Mouse (Mus musculus) spleen, postnatal 0 days (tissue): Measurements from ENCODE around the gene Tspan10. TPM values are rescaled to one million over a fixed set of nuclear protein-coding genes. Genes with fewer than 3 reads are reported as not detected.

Experiments used
- polyA plus RNA-seq: library from polyadenylated mRNA; unstranded; fragments of >200 nt; fragmentation: Nextera tagmentation; extraction: Ambion mirVana; gene quantifications from 2 replicates; pipeline ENCODE4 v1.2.1, GENCODE M21; 2015

Gene Tspan10
- polyA plus RNA-seq: 0.07 TPM in 1 of 2 replicates, not detected in the other

DNA sequence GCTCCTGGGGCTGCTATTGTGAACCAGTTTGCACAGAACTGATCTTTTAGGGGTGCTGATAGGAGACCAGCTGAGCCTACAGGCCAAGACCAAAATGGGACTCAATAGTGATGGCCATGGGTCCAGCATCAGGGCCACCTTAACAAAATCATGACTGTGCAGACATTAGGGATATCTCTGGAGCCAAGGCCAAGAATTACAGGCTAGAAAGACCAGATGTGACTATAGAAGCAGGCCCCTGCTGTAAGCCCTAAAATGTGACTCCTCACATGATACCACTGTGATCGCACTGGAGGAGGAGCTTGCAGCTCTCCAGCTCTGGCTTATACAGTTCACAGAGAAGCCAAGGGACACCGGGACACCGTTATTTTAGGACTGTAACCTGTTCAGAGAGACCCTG, at the start of gene Tspan10:
Tspan10 (plus strand) TSS at position 301 of the 400 bp plus-strand sequence.

GRCm38 (mm10) chr11:120437152-120437856, 5.1 kb upstream of the Tspan10 start, which contains the start of gene Nploc4:
TSS of gene Nploc4 (minus strand) at chr11:120437708.

GRCm38 (mm10) chr11:120453306-120453705, 10.9 kb downstream of the Tspan10 start, which contains the start of gene Pde6g:
TSS of gene Pde6g (minus strand) at chr11:120453500.

GRCm38 (mm10) chr11:120457772-120458751, 15.6 kb downstream of the Tspan10 start, which contains the start of the genes Oxld1 and Ccdc137:
TSS of gene Oxld1 (minus strand) at chr11:120458068.
TSS of gene Ccdc137 (plus strand) at chr11:120458115.

GRCm38 (mm10) chr11:120467051-120467735, 24.7 kb downstream of the Tspan10 start, which contains the start of gene Arl16:
TSS of gene Arl16 (minus strand) at chr11:120467607.

GRCm38 (mm10) chr11:120484265-120484981, 42.0 kb downstream of the Tspan10 start, which contains the start of gene Mrpl12:
TSS of gene Mrpl12 (plus strand) at chr11:120484613.

GRCm38 (mm10) chr11:120491317-120492023, 49.0 kb downstream of the Tspan10 start, which contains the start of gene Slc25a10:
TSS of gene Slc25a10 (plus strand) at chr11:120491840.

Other genes starting within 250 kb of the Tspan10 start
- 2.6 and 4.8 TPM in 2 replicates for gene Bahcc1, start 209.7 kb upstream of the Tspan10 start, polyA plus RNA-seq
- 706 and 868 TPM in 2 replicates for gene Actg1, start 94.1 kb upstream of the Tspan10 start, polyA plus RNA-seq
- gene Fscn2, start 81.1 kb upstream of the Tspan10 start, polyA plus RNA-seq: 0.29 and 0.52 TPM in 2 replicates
- 11.0 and 12.8 TPM in 2 replicates for gene Faap100, start 63.9 kb upstream of the Tspan10 start, polyA plus RNA-seq
- 19.0 and 19.5 TPM in 2 replicates for gene Nploc4, start 4.9 kb upstream of the Tspan10 start, polyA plus RNA-seq
- 0.12 and 0.16 TPM in 2 replicates for gene Pde6g, start 10.9 kb downstream of the Tspan10 start, polyA plus RNA-seq
- gene Oxld1, start 15.4 kb downstream of the Tspan10 start, polyA plus RNA-seq: 11.2 and 15.7 TPM in 2 replicates
- 24.2 and 24.8 TPM in 2 replicates for gene Ccdc137, start 15.5 kb downstream of the Tspan10 start, polyA plus RNA-seq
- 22.7 TPM in 2 replicates for gene Arl16, start 25.0 kb downstream of the Tspan10 start, polyA plus RNA-seq
- gene Mrpl12, start 42.0 kb downstream of the Tspan10 start, polyA plus RNA-seq: 99.2 and 107 TPM in 2 replicates
- gene Slc25a10, start 49.2 kb downstream of the Tspan10 start, polyA plus RNA-seq: 16.9 and 18.6 TPM in 2 replicates
- gene Gcgr, start 88.1 kb downstream of the Tspan10 start, polyA plus RNA-seq: 0.13 TPM in 1 of 2 replicates, not detected in the other
- 76.2 and 89.7 TPM in 2 replicates for gene Mcrip1, start 107.1 kb downstream of the Tspan10 start, polyA plus RNA-seq
- gene Ppp1r27, start 108.5 kb downstream of the Tspan10 start, polyA plus RNA-seq: not detected in 2 replicates
- 206 and 241 TPM in 2 replicates for gene P4hb, start 130.6 kb downstream of the Tspan10 start, polyA plus RNA-seq
- gene Arhgdia, start 139.0 kb downstream of the Tspan10 start, polyA plus RNA-seq: 234 and 266 TPM in 2 replicates
- 381 and 432 TPM in 2 replicates for gene Alyref, start 155.7 kb downstream of the Tspan10 start, polyA plus RNA-seq
- gene Anapc11, start 155.8 kb downstream of the Tspan10 start, polyA plus RNA-seq: 120 and 128 TPM in 2 replicates
- gene Npb, start 165.8 kb downstream of the Tspan10 start, polyA plus RNA-seq: 2.7 and 5.2 TPM in 2 replicates
- 48.5 and 54.1 TPM in 2 replicates for gene Pcyt2, start 175.3 kb downstream of the Tspan10 start, polyA plus RNA-seq
- gene Sirt7, start 182.6 kb downstream of the Tspan10 start, polyA plus RNA-seq: 49.4 and 54.1 TPM in 2 replicates
- 40.0 and 41.2 TPM in 2 replicates for gene Mafg, start 191.0 kb downstream of the Tspan10 start, polyA plus RNA-seq
- gene Pycr1, start 201.1 kb downstream of the Tspan10 start, polyA plus RNA-seq: 3.5 and 5.2 TPM in 2 replicates
- gene Myadml2, start 205.5 kb downstream of the Tspan10 start, polyA plus RNA-seq: 0.23 and 0.29 TPM in 2 replicates
- gene Notum, start 218.5 kb downstream of the Tspan10 start, polyA plus RNA-seq: not detected in 2 replicates
- 60.0 and 64.9 TPM in 2 replicates for gene Aspscr1, start 230.3 kb downstream of the Tspan10 start, polyA plus RNA-seq